Mouse (Mus musculus) cerebellum, postnatal 25 days (tissue): Measurements from ENCODE around the gene Homer2.

Source experiments
- DNase-seq, 2 experiments: peaks; one replicate each; pipeline ENCODE4 v3.0.0; 2021; ENCODE audit warnings: mixed read lengths in 2 of 2

The Homer2 gene

DNA sequence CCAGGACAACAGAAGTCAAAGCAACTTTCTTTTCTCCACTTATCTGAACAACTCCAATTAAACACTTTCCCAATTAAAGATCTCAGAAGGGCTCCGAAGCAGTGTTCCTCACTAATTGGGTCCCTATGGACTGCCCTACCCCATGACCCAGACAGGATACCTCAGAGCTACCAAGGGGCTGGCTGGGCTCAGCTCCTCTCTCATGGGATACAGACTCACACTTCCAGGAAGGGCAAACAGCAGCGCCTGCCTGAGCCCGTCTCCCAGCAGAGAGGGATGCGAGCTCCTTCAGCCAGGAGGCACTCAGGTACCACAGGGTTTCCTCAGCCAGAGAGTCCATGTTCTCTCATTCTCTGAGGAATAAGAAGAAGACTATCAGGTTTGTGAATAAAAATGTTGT, 9.4 kb downstream of the Homer2 start:
- DNase-seq, result no peak

DNA sequence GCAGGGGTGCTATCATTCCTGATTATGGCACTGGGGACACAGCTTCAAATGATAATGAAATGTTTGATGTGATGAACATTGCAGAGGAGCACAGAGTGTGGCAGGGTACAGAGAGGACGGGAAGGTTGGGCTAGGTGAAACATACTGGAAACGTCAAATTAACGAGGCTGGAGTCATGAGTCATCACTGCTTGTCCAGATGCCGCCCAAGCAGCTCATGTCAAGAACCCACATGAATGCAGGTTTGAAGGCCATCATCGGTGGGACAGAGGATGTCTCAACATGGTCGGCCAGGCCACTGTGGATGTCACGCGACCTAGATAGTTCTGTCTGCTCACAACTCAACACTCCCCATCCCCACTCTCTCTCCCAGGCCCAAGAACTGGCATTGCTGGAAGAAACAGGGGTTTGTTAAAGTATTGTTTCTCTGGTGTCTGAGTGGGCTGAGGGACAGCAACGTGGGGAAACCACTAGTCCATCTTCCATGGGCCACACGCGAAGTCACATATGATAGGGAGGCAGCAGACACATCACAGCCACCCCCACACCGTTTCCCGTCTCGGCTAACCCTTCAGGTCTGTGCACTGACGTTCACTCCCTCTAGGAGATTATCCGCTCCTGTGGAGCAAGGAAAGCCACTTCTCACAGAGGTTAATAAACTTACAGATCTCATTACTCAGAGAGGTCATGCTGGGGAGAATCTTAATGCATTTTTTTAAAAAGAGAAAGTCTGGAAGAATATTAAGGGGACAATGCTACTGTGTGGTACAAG, 11.4 kb downstream of the Homer2 start:
- no peak for DNase-seq

DNA sequence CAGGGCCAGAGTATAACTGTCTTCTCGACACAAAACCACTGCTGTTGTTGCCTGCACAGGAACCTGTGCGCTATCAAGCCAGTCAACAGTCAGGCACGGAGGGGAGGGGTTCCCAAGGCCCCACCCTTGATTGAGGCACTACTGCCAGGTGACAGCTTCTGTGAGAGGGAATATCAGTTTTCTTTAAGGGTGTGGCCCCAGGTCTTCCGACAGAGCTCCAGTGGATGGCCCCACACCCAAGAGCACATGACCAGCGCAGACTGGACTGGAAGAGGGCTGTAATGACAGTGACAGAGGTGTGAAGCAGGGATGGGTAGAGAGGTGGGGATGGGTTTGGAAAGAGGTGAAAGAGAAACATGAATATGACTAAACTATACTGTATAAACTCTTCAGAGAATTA, 16.3 kb downstream of the Homer2 start:
- no peak for DNase-seq

DNA sequence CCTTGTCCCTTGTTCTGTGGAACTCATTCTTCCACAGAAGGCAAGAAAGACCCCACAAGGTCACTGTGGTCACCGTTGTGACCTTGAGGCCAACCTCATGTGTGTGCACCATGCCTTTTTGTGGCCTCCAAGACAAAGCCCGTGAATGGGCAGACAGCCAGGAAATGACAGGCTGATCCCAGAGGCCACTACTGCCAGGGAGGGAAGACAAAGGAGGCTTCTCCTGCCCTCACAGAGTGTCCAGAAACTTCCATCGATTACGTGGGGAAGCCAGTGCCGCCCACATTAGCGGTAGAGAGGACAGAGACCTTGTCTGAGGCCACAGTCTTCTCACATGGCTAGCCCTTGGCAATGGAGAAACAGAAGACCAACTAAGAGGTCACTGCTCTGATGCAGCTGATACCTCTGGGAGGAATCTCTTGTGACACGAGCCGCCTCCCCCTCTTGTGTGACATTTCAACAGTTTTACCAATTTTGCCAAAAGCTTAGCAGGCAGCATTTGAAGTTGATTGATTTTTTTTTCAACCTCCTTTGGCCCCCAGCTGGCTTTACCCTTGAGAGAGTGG, 18.1 kb downstream of the Homer2 start:
- peak in 1 of 2 experiments; percentile 53 for DNase-seq

DNA sequence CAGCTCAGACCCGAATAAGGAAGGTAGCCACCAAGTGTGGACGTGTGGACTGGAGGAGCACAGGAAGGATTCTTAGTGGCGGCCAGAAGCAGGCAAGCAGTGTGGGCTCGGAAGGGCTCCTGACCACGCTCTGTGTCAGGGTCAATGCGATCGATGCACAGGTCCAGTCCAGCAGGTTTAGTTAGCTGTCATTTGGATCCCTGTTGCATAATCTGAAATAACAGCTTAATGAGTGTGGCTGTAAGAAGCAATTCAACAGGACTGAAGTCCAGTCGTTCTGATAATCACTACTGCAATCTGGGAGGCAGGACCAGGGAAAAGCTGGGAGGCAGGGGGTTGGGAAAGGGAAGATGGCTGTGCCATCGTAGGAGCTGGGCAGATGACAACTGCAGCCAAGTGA, 18.9 kb downstream of the Homer2 start:
- no peak for DNase-seq

DNA sequence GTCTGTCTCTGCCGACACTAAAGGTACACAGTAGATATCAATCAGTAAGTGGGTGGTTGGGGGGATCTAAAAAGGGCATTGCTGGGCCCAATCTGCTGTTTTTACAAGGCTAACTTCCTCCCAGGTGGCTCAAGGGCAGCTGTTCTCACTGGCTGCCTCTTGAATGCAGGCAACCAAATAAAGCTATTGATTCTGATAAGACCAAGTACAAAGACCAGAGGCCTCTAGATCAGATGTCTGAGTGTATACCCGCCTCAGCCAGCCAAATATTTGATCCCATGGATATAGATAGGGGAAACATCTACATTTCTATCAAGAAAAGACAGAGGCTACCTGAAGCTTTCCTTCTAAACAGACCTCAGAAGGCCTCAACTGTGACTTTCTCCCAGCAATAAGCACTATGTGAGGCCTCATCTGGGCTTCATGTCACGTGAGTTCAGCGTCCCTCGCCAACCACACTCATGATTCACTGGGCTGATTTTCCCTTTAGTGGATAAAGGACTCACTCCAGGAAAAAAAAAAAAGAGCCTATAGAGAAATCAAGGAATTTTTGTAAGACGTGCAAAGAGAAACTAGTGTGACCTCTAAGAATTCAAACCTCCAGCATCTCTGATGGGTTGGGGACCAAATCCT, 19.5 kb downstream of the Homer2 start:
- DNase-seq, result no peak

DNA sequence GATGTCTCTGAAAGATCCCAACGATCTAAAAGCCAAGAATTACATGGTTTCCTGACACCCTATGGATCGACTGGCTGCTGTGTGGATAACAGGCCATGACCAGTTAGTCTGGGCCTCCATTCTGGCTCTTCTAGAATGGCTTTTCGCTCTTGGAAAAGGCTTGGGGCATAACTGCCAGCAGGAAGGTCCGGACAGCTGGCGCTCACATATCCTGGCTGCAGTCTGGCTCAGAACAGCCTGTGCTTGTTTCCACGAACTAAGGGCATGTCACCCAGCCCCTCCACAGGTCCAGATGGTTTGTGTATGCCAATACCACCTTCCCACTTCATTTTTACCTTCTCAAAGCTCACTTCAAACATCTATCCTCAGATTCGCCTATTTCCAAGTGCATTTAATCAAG, 22.0 kb downstream of the Homer2 start:
- peak; percentile 80 to 84 for DNase-seq

DNA sequence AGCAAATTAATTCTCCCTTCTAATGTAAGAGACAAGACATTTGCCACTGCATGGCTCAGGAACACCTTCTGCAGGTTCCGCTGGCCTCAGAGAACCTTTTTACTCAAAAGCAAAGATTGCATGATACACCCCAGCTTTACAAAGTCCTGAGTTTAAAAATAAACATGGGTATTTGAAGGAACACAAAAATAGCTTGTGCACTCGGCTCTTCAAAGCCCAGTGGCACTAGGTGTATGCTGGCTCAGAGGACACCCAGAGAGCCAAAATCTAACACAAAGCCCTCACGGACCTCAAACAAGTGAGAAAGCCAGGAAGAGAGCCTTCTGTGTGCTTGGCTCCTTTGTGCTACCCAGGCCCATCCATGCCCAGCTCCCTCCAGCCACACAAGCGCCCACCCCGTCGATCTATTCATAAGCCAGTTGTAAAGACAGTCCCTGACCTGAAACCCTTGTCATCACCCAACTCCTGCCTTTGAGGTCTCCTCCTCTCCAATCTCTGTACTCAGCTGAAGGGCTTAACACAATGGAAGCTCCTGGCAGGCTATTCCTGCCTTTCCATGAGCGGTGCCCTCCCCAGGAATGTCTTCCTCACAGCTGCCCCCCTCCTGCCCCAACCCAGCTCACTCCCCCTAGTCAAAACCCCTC, 23.4 kb downstream of the Homer2 start:
- DNase-seq, result no peak

DNA sequence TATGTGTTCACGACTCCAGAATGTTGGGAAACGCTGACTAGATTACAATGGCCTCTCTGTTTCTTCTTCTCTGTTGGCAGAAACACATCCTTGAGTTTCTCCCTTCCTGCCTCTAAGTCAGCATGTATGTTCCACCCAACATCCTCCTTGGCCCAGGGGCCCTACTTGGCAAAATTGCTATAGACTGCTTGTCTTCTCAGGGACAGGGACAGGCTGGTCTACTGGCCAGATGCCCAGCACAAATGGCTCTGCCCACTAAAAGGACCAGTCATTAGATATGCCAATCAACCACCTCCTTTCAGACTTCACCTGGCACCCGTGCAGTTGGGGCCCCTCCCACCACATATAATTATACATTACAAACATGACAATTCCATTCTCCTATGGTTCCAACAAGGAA, 25.9 kb downstream of the Homer2 start:
- peak in 1 of 2 experiments; percentile 43 for DNase-seq

DNA sequence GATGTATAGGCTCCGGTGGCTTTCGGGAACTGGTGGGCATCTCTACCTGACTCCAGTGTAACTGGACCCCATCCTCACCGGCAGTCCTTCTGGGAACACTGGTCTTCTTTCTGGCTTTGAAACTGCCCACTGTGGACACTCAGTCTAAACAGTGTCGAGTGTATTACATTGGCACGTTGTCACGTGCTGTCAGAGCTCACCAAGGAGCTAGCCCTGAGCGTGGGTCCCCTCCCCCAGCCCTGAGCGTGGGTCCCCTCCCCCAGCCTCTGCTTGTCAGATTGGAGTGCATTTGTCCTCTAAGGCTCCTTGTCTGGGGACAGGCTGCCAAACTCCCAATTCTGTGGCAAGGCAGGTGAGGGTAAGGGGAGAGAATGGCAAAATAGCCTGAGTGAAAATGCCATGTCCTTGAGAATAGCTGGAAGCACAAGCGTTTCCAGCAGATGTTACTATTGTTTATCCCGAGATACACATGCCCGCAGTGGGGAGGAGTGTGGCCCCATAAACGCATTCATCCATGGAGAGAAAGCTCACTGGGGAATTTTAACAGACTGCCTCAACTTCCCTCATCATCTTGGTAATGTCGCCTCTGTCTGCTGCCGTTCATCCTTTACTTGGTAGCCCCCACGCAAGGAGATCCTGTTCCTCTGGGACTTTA, 33.8 kb downstream of the Homer2 start:
- no peak for DNase-seq

DNA sequence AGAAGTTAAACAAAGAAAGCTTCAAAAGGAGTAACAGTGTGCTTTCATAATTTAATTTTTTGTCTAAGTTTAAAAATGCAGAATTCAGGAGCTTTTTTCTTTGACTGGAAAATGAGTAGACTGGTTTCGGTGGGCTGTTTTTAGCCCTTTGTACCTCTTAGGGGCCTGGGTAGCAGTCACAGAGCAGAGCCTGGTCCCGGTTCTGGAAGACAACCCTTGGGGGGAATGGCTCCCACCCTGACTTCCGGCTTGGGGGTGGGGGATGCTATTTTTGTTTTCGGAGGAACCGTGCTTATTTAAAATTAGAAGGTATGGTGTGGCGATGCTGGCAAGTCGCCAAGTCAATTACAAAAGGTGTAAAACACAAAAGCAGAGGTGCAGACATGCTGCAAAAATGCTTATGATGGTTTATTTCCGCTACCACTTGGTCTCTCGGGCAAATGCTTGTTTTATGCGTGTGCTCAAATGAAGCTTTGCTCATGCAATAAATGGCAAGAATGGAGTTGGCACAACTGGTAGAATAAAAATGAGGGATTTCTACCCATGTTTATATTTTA, 34.5 kb downstream of the Homer2 start:
- peak in 1 of 2 experiments; percentile 41 for DNase-seq

DNA sequence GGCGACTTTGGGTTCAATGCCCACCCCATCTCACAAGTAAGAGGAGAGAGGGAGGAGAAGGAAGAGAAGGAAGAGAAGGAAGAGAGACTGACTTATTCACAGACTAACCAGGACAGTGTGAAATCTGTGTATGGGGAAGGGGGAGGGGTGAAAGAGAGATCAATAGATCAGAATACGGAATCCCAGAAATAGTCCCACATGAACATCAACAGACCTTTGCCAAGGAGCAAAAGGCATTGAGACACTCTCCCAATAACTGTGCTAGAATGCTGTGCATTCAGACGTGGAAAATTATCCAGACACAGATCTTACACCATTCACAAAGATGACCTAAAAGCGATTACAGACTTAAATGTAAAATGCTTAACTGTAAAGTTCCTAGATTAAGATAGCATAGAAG, 40.2 kb downstream of the Homer2 start:
- no peak for DNase-seq

DNA sequence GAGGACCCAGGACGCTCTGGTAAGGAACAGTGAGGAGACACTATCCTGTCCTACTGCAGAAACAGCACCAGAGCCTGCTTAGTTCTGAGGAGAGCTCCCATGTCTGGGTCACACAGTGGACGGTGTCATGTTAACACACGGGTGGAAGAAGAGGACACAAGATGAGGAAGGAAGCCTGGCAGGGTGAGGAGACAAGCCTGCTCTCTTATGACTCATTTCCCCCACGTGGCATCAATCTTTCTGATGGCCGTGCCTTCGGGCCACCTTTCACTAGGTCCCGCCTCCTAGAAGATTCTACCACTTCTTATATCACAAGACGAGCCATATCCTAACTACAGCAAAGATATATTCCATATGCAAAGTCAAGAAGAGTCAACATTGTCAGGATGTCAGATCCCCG, 40.7 kb downstream of the Homer2 start:
- DNase-seq, result no peak

DNA sequence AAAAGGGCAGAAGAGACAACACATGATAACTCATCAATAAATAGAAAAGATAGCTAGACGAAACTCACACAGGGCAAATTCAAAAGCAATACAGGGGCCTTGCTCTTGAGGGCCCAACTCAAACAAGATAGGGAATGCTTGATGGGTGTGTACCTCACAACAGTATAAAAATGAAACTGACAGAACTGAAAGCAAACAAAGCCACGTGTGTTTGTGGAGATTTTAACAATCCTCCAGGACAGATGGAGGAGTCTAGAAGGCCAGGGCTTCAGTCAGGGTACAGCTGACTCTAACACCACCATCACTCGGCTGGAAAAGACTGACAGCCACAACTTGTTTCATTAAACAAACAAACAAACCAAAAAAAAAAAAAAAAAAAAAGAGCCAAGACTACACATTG, 44.3 kb downstream of the Homer2 start:
- no peak for DNase-seq

DNA sequence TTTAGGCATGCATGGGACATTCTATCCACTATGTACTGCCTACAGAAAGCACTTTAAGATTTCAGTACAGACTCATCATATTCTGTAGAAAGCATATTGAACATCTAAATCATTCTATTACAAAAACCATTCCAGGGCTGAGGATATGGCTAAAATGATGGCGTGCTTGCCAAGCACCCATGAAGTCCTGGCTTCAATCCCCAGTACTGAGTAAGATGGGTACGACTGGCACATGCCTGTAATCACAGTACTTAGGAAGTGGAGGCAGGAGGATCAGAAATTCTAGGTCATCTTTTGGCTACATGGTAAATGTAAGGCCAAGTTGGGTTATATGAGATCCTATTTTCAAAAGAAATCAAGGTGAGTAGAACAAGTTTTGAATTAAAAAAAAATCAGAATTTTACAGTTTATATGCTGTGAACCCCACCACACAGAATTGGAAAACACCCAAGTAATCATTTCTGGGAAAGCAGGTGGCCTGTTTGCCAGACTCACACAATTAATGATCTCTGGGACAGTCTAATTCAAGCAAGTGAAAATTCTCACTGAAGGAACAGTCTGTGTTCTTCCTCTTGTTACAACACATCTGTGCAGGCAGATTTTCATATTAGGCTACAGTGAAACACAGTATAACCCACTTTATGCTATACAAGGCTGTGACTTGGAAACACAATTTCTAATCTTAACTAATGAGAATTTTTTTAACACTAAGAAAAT, 49.5 kb downstream of the Homer2 start:
- no peak for DNase-seq

DNA sequence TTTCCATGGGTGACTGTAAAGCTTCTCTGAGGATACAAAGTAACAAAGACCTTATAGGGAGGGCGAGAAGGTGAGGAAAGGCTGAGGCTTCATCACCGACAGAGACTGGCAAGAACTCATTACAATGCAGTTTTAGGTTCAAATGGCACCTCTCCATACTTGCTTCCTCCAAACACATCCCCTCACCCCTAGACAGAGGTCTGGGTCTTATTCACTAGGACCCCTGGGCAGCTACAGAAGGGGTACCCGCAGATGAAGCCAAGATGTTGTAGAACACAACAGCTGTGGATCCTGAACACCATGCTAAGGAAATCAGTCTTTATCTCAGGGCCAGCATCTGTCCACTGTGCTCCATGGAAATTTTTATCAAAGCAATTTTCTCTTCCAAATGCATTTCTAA, 50.3 kb downstream of the Homer2 start:
- no peak for DNase-seq

DNA sequence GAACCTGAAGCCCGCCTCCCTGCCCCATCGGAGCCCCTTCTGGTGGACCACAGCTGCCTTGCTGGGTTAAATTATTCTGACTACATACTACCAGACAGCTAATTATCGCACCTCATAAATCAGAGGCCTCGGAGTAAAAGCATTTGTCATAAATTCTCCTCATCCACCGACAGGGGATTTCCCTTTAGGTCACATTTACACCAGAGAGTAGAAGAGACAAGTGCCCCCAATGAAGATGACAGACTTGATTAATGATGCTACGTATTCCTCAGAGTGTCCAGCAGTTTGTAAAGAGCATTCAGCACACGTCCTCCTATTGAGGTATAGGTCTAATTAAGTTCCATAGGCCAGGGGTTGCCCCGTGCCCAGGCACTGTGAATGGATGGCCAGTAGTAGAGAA, 50.7 kb downstream of the Homer2 start:
- DNase-seq, result no peak

DNA sequence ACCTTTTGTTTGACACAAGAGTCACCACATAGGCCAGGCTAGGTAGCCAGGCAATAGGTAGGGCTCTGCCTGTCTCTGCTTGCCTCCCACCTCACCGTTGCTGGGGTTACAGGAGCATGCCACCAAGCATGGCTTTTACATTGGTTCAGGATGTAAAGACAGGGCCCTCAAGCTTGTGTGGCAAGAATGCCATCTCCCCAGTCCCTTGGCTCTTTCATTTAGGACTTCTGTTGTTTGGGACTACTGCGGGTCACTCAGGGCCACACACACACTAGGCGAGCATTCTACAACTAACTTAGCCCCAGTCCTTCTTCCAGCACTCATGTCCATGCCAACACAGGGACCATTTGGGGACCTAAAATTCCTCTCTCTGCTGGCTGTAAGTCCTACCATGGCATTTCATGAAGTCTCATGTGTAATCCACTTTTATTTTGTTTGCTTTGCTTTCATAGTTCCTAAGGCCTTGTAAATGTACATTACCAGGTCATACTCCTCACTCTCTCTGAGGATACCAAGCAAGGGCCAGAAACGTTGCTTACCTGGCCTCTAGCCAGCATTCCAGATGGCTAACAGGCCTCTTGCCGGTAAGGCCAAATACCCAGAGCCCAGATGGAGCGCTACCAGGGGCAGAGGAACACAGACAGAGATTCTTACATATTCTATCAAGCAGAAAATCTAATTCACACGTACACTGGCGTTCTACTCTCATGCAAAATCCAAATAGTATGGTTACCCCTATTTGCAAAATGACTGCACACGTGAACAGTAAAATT, 52.2 kb downstream of the Homer2 start:
- peak; percentile 96 to 97 for DNase-seq

DNA sequence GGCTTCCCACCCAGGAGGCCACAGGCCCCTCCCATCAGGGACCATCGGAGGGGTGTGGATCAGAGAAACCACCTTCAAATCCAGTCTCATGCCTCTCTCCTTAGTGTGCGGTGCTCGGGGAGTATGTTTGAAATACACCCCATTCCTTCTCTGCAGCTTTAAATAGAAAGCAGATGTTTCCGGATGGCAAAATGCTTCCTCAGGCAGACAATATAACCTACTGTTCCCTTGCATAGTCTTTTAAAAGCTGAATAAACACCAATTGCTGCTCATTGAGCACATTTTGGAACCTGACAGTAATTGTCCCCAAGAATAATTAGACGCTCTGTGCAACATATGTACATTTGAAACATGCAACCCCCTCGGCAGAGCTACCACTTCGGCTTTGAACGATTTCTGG, 53.3 kb downstream of the Homer2 start:
- DNase-seq, result no peak

DNA sequence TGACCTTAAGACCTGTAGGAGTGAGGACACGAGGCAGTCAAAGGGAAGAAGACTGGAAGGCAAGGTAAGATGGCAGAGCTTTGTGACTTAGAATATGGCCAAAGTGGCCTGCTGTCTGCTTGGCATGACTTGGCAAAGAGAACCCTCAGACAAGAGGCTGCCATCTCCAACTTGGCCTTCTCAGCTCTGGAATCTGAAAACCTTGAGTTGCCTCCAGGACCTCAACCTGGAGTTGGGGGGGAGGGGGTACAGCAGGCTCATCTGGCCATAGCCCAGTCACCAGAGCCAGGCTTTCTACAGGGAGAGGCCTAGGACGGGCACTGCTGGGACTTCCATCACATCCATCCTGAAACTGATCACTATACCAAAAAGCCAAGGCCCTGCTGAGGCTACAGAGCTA, 55.0 kb downstream of the Homer2 start:
- DNase-seq, result peak in 1 of 2 experiments; percentile 36

DNA sequence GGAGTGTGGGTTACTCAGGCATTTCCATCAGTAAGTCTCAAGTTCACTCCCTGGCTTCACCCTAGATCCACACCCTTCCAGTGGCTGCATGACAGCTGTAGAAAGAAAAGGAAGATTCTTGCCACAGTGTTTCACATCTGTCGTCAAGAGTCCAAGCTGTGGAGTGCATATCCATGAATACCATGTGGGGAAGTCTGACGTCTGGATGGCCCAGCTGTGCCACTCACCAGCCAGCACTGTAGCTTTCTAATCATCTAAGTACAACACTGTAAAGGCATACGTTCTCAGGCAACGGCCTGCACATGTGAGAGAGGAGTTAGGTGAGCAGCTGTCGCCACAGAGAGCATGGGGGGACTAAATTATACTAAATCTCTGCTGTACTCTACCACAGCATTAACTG, 56.0 kb downstream of the Homer2 start:
- DNase-seq, result no peak

DNA sequence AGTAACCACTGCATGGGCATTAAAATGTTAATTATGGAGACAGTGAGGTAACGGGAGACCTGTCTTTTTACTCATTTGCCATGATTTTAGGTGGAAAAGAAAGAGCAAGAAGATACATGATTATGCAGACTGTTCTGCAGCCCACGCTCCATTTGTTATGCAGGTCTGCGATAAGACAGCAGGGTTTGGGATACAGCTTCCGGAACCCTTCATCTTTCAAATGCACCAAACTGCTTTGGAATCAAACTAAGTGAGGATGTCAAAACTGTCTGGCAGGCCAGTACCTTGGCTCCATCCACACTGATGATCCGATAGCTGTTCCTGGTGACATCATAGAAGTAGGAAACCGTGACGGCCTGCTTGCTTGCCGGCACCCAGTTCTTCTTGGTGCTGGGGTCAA, 58.1 kb downstream of the Homer2 start:
- no peak for DNase-seq
